Mouse (Mus musculus) hindbrain, embryonic 16.5 days (tissue): ENCODE data around the gene Kif3c. TPM values are rescaled to one million over a fixed set of nuclear protein-coding genes. Genes with fewer than 3 reads are reported as not detected.

Experiments
- ATAC-seq: fragments of 200-750 bp; cut with Nextera tagmentation; 2 replicates; pipeline ENCODE4 v1.8.0; 2017; ENCODE audit warnings: moderate TSS enrichment, moderate library complexity
- H3K27ac ChIP-seq: fragments of 300-500 bp; sonication (generic); 2 replicates; pipeline ENCODE4 v1.5.1; 2014; ENCODE audit warnings: low read depth, mild to moderate bottlenecking, control low read depth, low read length, moderate library complexity
- H3K27me3 ChIP-seq: fragments of 300-500 bp; sonication (generic); replicated peaks from 2 replicates; pipeline ENCODE4 v1.6.1; 2014; ENCODE audit warnings: low read length; ENCODE audit not compliant: control insufficient read depth, insufficient read depth
- H3K36me3 ChIP-seq: fragments of 300-500 bp; sonication (generic); 2 replicates; pipeline ENCODE4 v1.6.1; 2014; ENCODE audit warnings: mild to moderate bottlenecking, low read length, moderate library complexity, mixed read lengths; ENCODE audit not compliant: control insufficient read depth, insufficient read depth
- H3K4me1 ChIP-seq: fragments of 300-500 bp; sonication (generic); 2 replicates; pipeline ENCODE4 v1.6.1; 2014; ENCODE audit warnings: low read depth, low read length; ENCODE audit not compliant: control insufficient read depth, insufficient read depth
- H3K4me2 ChIP-seq: fragments of 300-500 bp; sonication (generic); 2 replicates; pipeline ENCODE4 v1.6.1; 2014; ENCODE audit warnings: mild to moderate bottlenecking, low read length, control low read depth, moderate library complexity
- H3K4me3 ChIP-seq: fragments of 300-500 bp; sonication (generic); 2 replicates; pipeline ENCODE4 v1.5.1; 2014; ENCODE audit warnings: mild to moderate bottlenecking, low read length, control low read depth, moderate library complexity
- H3K9ac ChIP-seq: fragments of 300-500 bp; sonication (generic); 2 replicates; pipeline ENCODE4 v1.6.1; 2014; ENCODE audit warnings: low read depth, mild to moderate bottlenecking, control low read depth, low read length, moderate library complexity
- H3K9me3 ChIP-seq: fragments of 300-500 bp; sonication (generic); 2 replicates; pipeline ENCODE4 v1.6.1; 2014; ENCODE audit warnings: mild to moderate bottlenecking, low read length, moderate library complexity; ENCODE audit not compliant: control insufficient read depth
- WGBS: fragments of 180-500 bp; shearing (Covaris S2); extraction: QIAGEN DNeasy Blood & Tissue Kit; methylation state at CpG from one replicate; pipeline ENCODE4 v1.1.7; 2014; 5-methylcytosine and 5-hydroxymethylcytosine counted together
- polyA plus RNA-seq: library from polyadenylated mRNA; unstranded; fragments of >200 nt; fragmentation: Nextera tagmentation; extraction: Ambion mirVana; gene quantifications from 2 replicates; pipeline ENCODE4 v1.2.1, GENCODE M21; 2015

Gene Kif3c
- polyA plus RNA-seq, 1 experiment from 2014 or later, result 75.9 TPM

- Histone ChIP-seq H3K27me3 (no peaks in the 10 kb centered on the region), H3K4me2 (peak overlapping the region; percentile 88), H3K27ac (peak overlapping the region; percentile 97), H3K9ac (peak overlapping the region; percentile 96), H3K4me3 (peak overlapping the region; percentile 88), H3K36me3 (peaks cover 13% of the 10 kb centered on the region), H3K9me3 (no peaks in the 10 kb centered on the region; the same call in 1 of the 2 replicates), H3K4me1 (peaks cover 43% of the 10 kb centered on the region)
- 1% methylated on average over 29 of the region's 31 CpGs for WGBS
- peak; percentile 44 for ATAC-seq
These were observed 687 bp downstream of the Kif3c start for GRCm38 (mm10) chr12:3365449-3366189.

GRCm38 (mm10) chr12:3366190-3366956 lies 1.4 kb downstream of the Kif3c start:
- peaks cover 13% of the 10 kb centered on the region for H3K36me3 ChIP-seq
- H3K27me3 ChIP-seq, result no peaks in the 10 kb centered on the region
- 0 out of 2 replicates have a peak, but pooled peaks have one; percentile 6 for ATAC-seq
- H3K9me3 ChIP-seq, result no peaks in the 10 kb centered on the region; the same call in 1 of the 2 replicates
- peak overlapping the region; percentile 97 for H3K27ac ChIP-seq
- peak overlapping the region; percentile 88 for H3K4me3 ChIP-seq
- H3K4me1 ChIP-seq, result peaks cover 48% of the 10 kb centered on the region
- H3K4me2 ChIP-seq, result peak overlapping the region; percentile 88
- H3K9ac ChIP-seq, result peak overlapping the region; percentile 96
- WGBS, result 64% methylated on average over 22 of the region's 22 CpGs

- Histone ChIP-seq H3K9ac (no peak overlapping the region; the same call in 1 of the 2 replicates), H3K27ac (no peak overlapping the region; the same call in 1 of the 2 replicates), H3K4me3 (peak overlapping the region; percentile 88), H3K4me2 (peak overlapping the region; percentile 88), H3K9me3 (no peaks in the 10 kb centered on the region; the same call in 1 of the 2 replicates), H3K4me1 (peaks cover 53% of the 10 kb centered on the region), H3K36me3 (peaks cover 13% of the 10 kb centered on the region), H3K27me3 (no peaks in the 10 kb centered on the region)
- WGBS, result 96% methylated on average over 14 of the region's 14 CpGs
- ATAC-seq, result no peak
These were observed 2.0 kb downstream of the Kif3c start for GRCm38 (mm10) chr12:3366957-3367260.

GRCm38 (mm10) chr12:3368771-3369170 lies 3.8 kb downstream of the Kif3c start:
- ATAC-seq, result no peak
- peak overlapping the region; percentile 88 for H3K4me2 ChIP-seq
- H3K9me3 ChIP-seq, result no peaks in the 10 kb centered on the region; the same call in 1 of the 2 replicates
- H3K9ac ChIP-seq, result peak overlapping the region; percentile 55
- H3K4me3 ChIP-seq, result peak overlapping the region; percentile 88
- 21% methylated on average over 3 of the region's 3 CpGs for WGBS
- no peaks in the 10 kb centered on the region for H3K27me3 ChIP-seq
- peaks cover 16% of the 10 kb centered on the region for H3K36me3 ChIP-seq
- peak overlapping the region; percentile 32; the same call in 1 of the 2 replicates for H3K27ac ChIP-seq
- peaks cover 64% of the 10 kb centered on the region for H3K4me1 ChIP-seq

GRCm38 (mm10) chr12:3370979-3371925 lies 6.3 kb downstream of the Kif3c start:
- H3K27ac ChIP-seq, result peak overlapping the region; percentile 65
- ATAC-seq, result no peak
- WGBS, result 6% methylated on average over 11 of the region's 11 CpGs
- H3K9me3 ChIP-seq, result no peaks in the 10 kb centered on the region; the same call in 1 of the 2 replicates
- peak overlapping the region; percentile 88 for H3K4me2 ChIP-seq
- H3K4me1 ChIP-seq, result peaks cover 64% of the 10 kb centered on the region
- H3K36me3 ChIP-seq, result peaks cover 18% of the 10 kb centered on the region
- H3K9ac ChIP-seq, result peak overlapping the region; percentile 45
- H3K4me3 ChIP-seq, result peak overlapping the region; percentile 88
- no peaks in the 10 kb centered on the region for H3K27me3 ChIP-seq

GRCm38 (mm10) chr12:3371991-3372390 lies 7.1 kb downstream of the Kif3c start:
- no peaks in the 10 kb centered on the region for H3K27me3 ChIP-seq
- 36% methylated on average over 3 of the region's 3 CpGs for WGBS
- peak overlapping the region; percentile 65 for H3K27ac ChIP-seq
- H3K36me3 ChIP-seq, result peaks cover 15% of the 10 kb centered on the region
- H3K9me3 ChIP-seq, result no peaks in the 10 kb centered on the region
- peaks cover 56% of the 10 kb centered on the region for H3K4me1 ChIP-seq
- H3K4me3 ChIP-seq, result peak overlapping the region; percentile 88
- peak; percentile 55 for ATAC-seq
- peak overlapping the region; percentile 25; the same call in 1 of the 2 replicates for H3K9ac ChIP-seq
- peak overlapping the region; percentile 88 for H3K4me2 ChIP-seq

- Histone ChIP-seq H3K27me3 (no peaks in the 10 kb centered on the region), H3K4me2 (no peak overlapping the region), H3K4me3 (no peak overlapping the region), H3K36me3 (peaks cover 9% of the 10 kb centered on the region; the same call in 1 of the 2 replicates), H3K4me1 (peaks cover 42% of the 10 kb centered on the region), H3K27ac (no peak overlapping the region), H3K9ac (no peak overlapping the region), H3K9me3 (no peaks in the 10 kb centered on the region)
- ATAC-seq, result no peak
- WGBS, result 95% methylated on average over 6 of the region's 6 CpGs
These were observed 8.6 kb downstream of the Kif3c start for GRCm38 (mm10) chr12:3373566-3373965.

- peaks cover 9% of the 10 kb centered on the region for H3K36me3 ChIP-seq
These were observed 9.6 kb downstream of the Kif3c start for GRCm38 (mm10) chr12:3374552-3374951.

More at GRCm38 (mm10) chr12:3374552-3374951, 9.6 kb downstream of the Kif3c start:
- no peaks in the 10 kb centered on the region for H3K9me3 ChIP-seq
- H3K4me2 ChIP-seq, result no peak overlapping the region
- peaks cover 33% of the 10 kb centered on the region for H3K4me1 ChIP-seq
- H3K27ac ChIP-seq, result no peak overlapping the region
- H3K9ac ChIP-seq, result no peak overlapping the region
- H3K27me3 ChIP-seq, result no peaks in the 10 kb centered on the region
- ATAC-seq, result no peak
- H3K4me3 ChIP-seq, result no peak overlapping the region
- 82% methylated on average over 5 of the region's 5 CpGs for WGBS
